Mouse (Mus musculus): ENCODE measurements at regions not wholly inside any gene's neighbourhood (a gene's known extent, or its start where the extent isn't known, plus 50 kb on each side); places are given as distances from the start of the nearest gene placed in this dataset.

- no peak for DNase-seq (ENCODE audit: low read depth, low spot score)
Observed at GRCm38 (mm10) chr5:46794028-46794705, 936.8 kb upstream of the Lcorl start.

DNA sequence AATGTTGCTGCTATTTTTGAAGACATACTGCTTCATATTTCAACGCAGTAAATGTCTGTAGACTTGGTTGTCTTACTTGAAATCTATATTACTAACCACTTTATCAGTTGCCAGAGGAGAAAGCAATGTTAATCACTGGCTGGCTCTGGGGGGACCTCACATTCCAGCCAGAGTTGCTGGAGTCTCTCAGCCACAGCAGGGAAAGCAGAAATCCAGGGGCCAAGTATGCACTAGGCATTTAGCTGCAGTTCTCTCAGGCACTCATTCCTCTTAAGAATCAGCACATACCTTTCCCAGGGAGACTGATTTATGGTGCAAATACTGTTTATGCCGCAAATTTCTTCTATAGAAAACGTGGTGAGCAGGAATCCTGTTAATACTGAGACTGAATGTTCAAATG is 933.6 kb upstream of the Lcorl start:
- no peak for DNase-seq (ENCODE audit: low read depth, low spot score)

GRCm38 (mm10) chr5:46790536-46790935 is 933.1 kb upstream of the Lcorl start:
- DNase-seq (ENCODE audit: low read depth, low spot score), result no peak

DNA sequence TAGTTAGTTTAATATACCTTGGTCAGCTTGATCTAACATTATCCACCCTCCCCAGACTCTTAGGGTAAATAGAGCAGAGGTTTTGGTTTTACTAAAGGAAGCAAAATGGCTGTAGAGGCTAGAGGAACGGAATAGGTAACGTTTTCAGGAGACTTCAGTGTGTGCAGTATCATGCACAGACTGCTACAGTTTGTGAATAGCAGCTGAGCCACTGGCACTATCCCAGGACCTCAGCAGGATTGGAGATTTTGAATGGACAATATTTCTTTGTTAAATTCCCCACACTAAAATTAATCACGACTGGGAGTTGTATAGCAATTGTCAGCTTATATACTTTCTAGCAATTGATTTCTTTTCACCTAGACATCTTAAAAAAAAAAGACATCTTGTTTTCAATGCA is 929.7 kb upstream of the Lcorl start:
- DNase-seq (ENCODE audit: low read depth, low spot score), result no peak

DNA sequence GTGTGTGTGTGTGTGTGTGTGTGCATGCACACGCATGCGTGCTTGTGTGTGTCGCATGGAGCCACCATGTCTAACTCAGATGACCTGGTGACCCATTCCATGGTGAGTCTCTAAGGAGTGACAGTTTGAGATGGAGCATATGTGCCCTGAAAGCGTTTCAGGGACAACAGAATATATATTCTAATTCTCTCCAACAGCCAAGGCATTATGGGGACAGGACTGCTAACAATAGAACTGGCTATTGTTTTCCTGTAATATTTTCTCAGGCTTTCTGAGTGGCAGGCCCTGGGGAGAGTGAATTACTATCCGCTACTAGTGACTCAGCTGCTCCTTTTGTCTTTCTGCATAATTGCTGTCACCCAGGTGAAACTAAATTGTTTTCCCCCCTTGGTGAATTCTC is 898.7 kb upstream of the Lcorl start:
- no peak for DNase-seq (ENCODE audit: low read depth, low spot score)

- no peak for DNase-seq (ENCODE audit: low read depth, low spot score)
Observed at GRCm38 (mm10) chr5:46740034-46740582, 882.7 kb upstream of the Lcorl start.

DNA sequence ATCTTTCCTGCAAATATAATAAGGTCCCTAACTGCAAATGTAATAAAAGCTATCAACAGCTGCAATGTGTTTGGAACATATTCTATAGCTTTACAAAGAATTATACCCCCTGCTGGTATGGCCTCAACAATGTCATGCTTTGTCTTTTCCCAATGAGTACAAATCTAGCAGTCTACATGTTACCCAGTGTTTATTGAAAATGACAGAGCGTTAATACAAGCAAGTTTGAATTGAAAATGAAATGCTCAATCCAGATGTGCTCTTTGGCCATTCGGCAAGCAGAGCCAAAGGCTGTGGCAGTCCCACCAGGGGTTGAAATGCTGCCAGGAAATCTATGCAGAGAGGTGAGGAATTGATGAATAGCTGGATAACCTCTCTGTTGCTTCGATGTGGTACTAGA is 875.1 kb upstream of the Lcorl start:
- DNase-seq (ENCODE audit: low read depth, low spot score), result no peak

DNA sequence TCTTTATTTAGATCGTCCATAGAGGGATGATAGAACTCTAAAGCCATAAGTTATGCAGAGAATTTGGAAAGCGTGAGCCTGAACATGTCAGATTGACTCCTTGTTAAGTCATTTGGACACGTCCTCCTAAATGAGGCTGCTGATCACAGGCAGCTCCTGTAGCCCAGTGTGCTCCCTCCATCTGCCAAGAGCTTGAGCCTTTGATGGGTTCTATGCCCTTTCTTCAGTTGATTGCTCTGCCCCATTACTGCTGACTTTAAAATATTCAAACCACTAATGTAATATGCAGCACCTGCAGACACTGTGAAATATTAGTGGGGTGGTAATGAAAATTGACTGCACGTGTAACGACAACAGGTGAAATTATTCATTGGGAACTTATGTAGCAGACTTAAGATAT is 874.6 kb upstream of the Lcorl start:
- no peak for DNase-seq (ENCODE audit: low read depth, low spot score)

GRCm38 (mm10) chr5:46731297-46731696 is 873.9 kb upstream of the Lcorl start:
- DNase-seq (ENCODE audit: low read depth, low spot score), result no peak

GRCm38 (mm10) chr5:46709596-46709995 is 852.2 kb upstream of the Lcorl start:
- DNase-seq (ENCODE audit: low read depth, low spot score), result no peak

DNA sequence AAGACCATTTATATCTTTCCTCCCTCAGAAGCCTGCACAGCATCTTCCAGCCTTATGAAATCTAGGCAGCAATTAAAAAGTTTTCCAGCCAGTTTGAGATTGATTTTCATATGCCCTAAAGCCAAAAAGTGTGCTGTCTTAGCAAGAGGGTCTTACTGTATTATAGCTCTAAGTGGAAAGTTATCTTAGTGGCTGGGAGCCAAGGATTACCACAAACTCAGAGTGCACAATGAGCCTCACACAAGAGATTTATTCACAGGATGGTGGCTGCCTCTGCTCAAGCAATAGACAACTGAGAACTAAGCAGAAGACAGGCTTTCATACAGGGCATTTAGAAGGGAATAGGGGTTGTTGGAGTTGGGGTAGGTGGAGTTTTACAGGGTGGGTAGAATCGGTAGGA is 850.4 kb upstream of the Lcorl start:
- no peak for DNase-seq (ENCODE audit: low read depth, low spot score)

DNA sequence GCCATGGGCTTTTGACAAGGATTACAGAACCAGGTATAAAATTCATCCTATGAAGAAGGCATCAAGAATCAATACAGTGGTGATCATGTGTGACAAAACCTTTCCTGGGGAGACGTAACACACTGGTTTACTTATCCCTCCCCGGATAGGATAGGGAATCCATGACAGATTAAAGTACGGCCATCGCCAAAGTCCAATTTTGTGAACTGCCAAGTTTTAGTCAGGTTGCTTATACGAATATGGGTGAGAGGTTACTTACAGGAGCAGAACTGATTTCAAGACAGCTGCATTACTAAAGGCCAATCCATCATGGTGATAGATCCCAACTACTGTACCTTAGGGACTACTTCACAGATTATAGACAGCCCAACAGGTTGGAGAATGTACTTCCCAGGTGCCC is 849.6 kb upstream of the Lcorl start:
- no peak for DNase-seq (ENCODE audit: low read depth, low spot score)

DNA sequence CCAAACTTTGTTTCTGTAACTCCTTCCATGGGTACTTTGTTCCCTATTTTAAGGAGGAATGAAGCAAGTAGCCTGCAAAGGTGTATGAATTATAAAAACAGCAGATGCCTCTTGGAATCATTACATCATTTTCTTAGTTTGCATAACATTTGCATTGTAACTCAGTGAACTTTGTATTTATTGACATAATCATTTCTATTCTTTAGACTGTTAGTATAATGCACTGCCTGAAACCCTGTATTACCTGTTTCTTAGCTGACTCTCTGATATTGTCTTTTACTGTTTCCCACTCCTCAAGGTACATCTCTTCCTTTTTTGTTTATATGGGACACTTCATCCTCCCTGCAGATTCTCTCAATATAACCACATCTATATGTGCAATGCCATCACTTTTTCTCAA is 820.6 kb upstream of the Lcorl start:
- no peak for DNase-seq (ENCODE audit: low read depth, low spot score)

GRCm38 (mm10) chr5:46674810-46675502 is 817.5 kb upstream of the Lcorl start:
- DNase-seq (ENCODE audit: low read depth, low spot score), result no peak

- DNase-seq (ENCODE audit: low read depth, low spot score), result no peak
Observed at GRCm38 (mm10) chr5:46673413-46673812, 816.0 kb upstream of the Lcorl start.

GRCm38 (mm10) chr5:46670484-46670883 is 813.1 kb upstream of the Lcorl start:
- no peak for DNase-seq (ENCODE audit: low read depth, low spot score)

DNA sequence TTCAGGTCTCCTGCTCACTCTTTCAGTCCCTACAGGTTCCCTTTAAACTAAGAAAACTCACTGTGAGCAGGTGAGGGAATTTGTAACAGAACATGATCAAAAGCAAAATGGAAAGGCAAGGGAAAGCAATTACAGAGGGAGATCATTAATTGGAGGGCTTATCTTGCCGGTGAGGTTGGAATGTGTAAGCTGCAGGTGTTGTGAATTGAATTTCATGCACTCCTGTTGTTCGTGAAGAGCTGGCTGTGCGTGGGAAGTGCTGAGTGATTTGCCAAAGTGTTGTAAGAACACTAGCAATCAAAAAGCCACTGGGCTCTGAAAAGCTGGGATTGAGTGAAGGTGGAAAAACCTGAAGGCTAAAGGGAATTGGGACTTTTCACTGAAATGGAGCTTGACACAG is 808.8 kb upstream of the Lcorl start:
- DNase-seq (ENCODE audit: low read depth, low spot score), result no peak

GRCm38 (mm10) chr5:46657065-46657464 is 799.6 kb upstream of the Lcorl start:
- no peak for DNase-seq (ENCODE audit: low read depth, low spot score)

DNA sequence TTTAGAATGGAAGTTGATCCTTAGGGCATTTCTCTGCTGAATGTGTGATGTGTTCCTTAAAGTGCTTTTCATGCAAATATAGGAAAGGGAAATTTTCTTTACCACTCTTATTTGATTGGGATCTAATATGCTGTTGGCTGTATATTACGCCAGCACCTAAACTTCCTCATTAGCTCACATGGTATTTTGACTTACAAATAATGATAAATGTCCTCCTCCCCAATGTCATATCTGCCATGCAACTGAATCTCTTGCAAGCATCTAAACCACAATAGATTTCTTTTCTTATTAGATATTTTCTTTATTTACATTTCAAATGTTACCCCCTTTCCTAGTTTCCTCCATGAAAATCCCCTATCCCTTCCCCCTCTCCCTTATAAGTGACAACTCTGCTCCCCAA is 796.8 kb upstream of the Lcorl start:
- no peak for DNase-seq (ENCODE audit: low read depth, low spot score)

DNA sequence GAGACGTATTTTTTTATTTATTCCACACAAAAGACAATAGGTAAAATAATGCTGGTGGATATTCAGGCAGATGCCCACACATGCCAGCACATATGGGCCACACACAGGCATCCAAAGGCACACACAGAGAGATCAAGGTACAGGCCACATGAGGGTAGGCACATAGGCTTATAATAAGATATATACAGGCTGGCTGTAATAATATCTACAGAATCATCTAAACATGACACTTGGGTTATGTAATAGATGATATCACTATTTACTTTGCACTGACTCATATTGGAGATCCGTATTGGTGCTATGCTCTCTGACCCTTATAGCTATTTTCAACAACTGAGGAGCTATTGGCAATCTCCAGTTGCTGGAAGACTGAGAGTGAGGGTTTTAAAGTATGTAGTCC is 785.6 kb upstream of the Lcorl start:
- DNase-seq (ENCODE audit: low read depth, low spot score), result no peak

DNA sequence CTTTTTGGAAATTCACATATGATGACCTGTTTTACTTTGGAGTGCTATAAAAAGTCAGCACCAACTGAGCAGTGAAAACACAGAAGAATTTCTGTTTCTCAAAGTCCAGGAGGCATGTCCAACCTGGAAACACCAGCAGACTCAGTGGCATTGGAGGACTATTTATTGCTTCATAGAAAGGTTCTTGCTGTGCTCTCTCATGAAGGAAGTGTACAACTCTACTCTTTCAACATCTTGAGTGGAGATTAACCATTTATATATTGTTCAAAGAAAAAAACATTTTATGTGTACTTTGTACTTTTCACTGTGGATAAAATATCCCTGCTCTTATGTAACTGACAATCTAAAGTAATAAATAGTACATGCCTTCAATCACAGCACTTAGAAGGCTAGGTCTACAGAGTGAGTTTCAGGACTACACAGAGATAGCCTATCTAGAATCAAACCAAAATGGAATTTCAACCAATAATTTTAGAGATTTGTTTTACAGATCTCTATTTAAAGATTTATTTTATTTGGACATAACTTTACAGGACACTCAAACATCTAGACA is 777.8 kb upstream of the Lcorl start:
- DNase-seq (ENCODE audit: low read depth, low spot score), result no peak
